Mouse (Mus musculus) neural tube, embryonic 14.5 days (tissue): ENCODE data around the gene Calcrl. TPM values are rescaled to one million over a fixed set of nuclear protein-coding genes. Genes with fewer than 3 reads are reported as not detected.

Experiments
- ATAC-seq: fragments of 200-750 bp; cut with Nextera tagmentation; 2 replicates; pipeline ENCODE4 v1.8.0; 2017; ENCODE audit warnings: low read depth, mild to moderate bottlenecking, moderate TSS enrichment, moderate library complexity
- H3K27ac ChIP-seq: fragments of 300-500 bp; sonication (generic); 2 replicates; pipeline ENCODE4 v1.5.1; 2014; ENCODE audit warnings: low read depth, mild to moderate bottlenecking, control low read depth, low read length, moderate library complexity, mixed read lengths
- H3K27me3 ChIP-seq: fragments of 300-500 bp; sonication (generic); 2 replicates; pipeline ENCODE4 v1.6.1; 2014; ENCODE audit warnings: low read length; ENCODE audit not compliant: control insufficient read depth, insufficient read depth
- H3K36me3 ChIP-seq: fragments of 300-500 bp; sonication (generic); 2 replicates; pipeline ENCODE4 v1.6.1; 2014; ENCODE audit warnings: low read length, mixed read lengths; ENCODE audit not compliant: control insufficient read depth, insufficient read depth
- H3K4me1 ChIP-seq: fragments of 300-500 bp; sonication (generic); 2 replicates; pipeline ENCODE4 v1.6.1; 2014; ENCODE audit warnings: low read length; ENCODE audit not compliant: control insufficient read depth, insufficient read depth
- H3K4me2 ChIP-seq: fragments of 300-500 bp; sonication (generic); 2 replicates; pipeline ENCODE4 v1.6.1; 2014; ENCODE audit warnings: mild to moderate bottlenecking, low read depth, low read length, control low read depth
- H3K4me3 ChIP-seq: fragments of 300-500 bp; sonication (generic); 2 replicates; pipeline ENCODE4 v1.5.1; 2014; ENCODE audit warnings: low read depth, low read length, control low read depth, mixed read lengths
- H3K9ac ChIP-seq: fragments of 300-500 bp; sonication (generic); replicated peaks from 2 replicates; pipeline ENCODE4 v1.6.1; 2014; ENCODE audit warnings: low read depth, mild to moderate bottlenecking, control low read depth, low read length, mixed read lengths
- H3K9me3 ChIP-seq: fragments of 300-500 bp; sonication (generic); 2 replicates; pipeline ENCODE4 v1.6.1; 2016; ENCODE audit warnings: low read length; ENCODE audit not compliant: control insufficient read depth
- WGBS: fragments of 180-500 bp; shearing (Covaris S2); extraction: QIAGEN DNeasy Blood & Tissue Kit; methylation state at CpG from one replicate; pipeline ENCODE4 v1.1.7; 2014; 5-methylcytosine and 5-hydroxymethylcytosine counted together
- polyA plus RNA-seq: library from polyadenylated mRNA; unstranded; fragments of >200 nt; fragmentation: Nextera tagmentation; extraction: Ambion mirVana; gene quantifications from 2 replicates; pipeline ENCODE4 v1.2.1, GENCODE M21; 2014

Gene Calcrl
- polyA plus RNA-seq, 1 experiment from 2014 or later, result 28.4 TPM

DNA sequence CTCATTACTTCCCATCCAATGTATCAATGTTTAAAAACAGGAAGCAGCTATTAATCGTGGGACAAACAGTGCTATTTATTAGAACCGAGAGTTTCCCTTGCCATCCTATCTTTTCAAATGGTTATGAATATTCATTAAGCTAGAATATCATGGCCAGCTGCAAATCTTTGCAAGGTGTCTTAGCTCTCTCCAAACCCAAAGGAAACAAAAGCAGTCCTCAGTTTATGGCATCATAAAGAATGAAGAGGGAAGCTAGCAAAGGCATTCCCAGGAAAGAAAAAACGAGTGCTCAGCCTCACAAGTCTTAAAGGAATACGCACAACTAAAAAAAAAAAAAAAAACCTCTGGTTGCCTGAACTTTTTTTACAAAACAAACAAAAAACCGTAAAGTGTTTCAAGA, 128.7 kb downstream of the Calcrl start:
- no peak overlapping the region for H3K4me2 ChIP-seq
- WGBS, result 6% methylated on average over 5 of the region's 5 CpGs
- H3K36me3 ChIP-seq, result no peaks in the 10 kb centered on the region
- H3K27ac ChIP-seq, result no peak overlapping the region
- H3K9me3 ChIP-seq, result no peaks in the 10 kb centered on the region
- H3K4me1 ChIP-seq, result no peaks in the 10 kb centered on the region
- H3K4me3 ChIP-seq, result no peak overlapping the region
- peak; percentile 65; the same call in 1 of the 2 replicates for ATAC-seq
- no peaks in the 10 kb centered on the region for H3K27me3 ChIP-seq
- H3K9ac ChIP-seq, result no peak overlapping the region

DNA sequence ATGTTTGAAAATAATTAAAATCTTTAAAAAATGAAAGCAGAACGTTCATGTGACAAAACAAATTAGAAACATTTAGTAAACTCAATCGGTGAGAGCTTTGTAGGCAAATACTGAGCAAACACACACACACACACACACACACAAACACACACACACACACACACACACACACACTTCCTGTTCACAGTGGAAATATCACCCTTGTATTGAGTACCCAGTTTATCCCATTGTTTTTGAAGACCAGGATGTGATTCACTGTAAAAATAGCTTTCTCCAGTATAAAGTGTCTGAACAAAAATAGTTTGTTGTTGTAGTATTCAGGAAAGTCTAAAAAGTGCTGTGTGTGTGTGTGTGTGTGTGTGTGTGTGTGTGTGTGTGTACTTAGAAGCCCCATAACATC, 130.1 kb downstream of the Calcrl start:
- no peak overlapping the region for H3K4me2 ChIP-seq
- H3K4me1 ChIP-seq, result no peaks in the 10 kb centered on the region
- H3K27ac ChIP-seq, result no peak overlapping the region
- no peak overlapping the region for H3K4me3 ChIP-seq
- H3K9ac ChIP-seq, result no peak overlapping the region
- no peaks in the 10 kb centered on the region for H3K36me3 ChIP-seq
- no peak for ATAC-seq
- no peaks in the 10 kb centered on the region for H3K9me3 ChIP-seq
- WGBS, result 82% methylated on average over 2 of the region's 2 CpGs
- H3K27me3 ChIP-seq, result no peaks in the 10 kb centered on the region

GRCm38 (mm10) chr2:84294611-84295010, 130.6 kb downstream of the Calcrl start:
- no peak for ATAC-seq
- WGBS, result 47% methylated on average over 2 of the region's 2 CpGs

DNA sequence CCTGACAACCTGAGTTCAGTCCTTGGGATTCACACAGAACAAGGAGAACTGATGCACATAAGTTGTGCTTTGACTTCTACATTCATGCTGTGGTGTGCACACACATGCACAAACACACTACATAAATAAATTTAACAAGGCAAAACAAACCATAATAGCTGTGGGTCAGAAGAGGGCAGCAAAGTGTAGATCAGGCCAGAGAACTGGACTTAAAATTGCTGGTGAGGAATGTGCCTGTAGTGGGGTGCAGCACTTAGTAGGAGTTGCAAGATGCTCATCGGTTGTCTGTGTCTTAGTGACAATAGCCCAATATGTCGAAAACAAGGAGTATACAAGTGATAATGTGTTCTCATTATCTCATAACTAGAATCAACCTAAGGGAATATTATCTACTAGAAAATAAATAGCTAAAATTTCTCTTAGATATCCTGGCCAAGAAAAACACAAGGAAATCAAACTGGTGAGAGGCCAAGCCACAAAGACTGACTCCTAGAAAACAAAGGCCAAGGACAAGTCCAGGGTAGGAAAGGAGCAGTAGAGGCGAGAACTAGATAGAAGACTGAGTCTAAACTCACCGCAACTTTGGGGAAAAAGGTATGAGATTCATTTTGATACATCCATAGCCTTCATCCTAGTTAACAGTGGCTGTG, 132.7 kb downstream of the Calcrl start:
- H3K4me3 ChIP-seq, result no peak overlapping the region
- H3K9me3 ChIP-seq, result no peaks in the 10 kb centered on the region
- H3K36me3 ChIP-seq, result no peaks in the 10 kb centered on the region
- H3K9ac ChIP-seq, result no peak overlapping the region
- ATAC-seq, result no peak
- no peaks in the 10 kb centered on the region for H3K4me1 ChIP-seq
- H3K27ac ChIP-seq, result no peak overlapping the region
- H3K27me3 ChIP-seq, result no peaks in the 10 kb centered on the region
- 86% methylated on average over 4 of the region's 4 CpGs for WGBS
- no peak overlapping the region for H3K4me2 ChIP-seq

More at GRCm38 (mm10) chr2:84294611-84295010, 130.6 kb downstream of the Calcrl start:
- no peak overlapping the region for H3K27ac ChIP-seq
- H3K9me3 ChIP-seq, result no peaks in the 10 kb centered on the region
- no peaks in the 10 kb centered on the region for H3K27me3 ChIP-seq
- no peaks in the 10 kb centered on the region for H3K4me1 ChIP-seq
- H3K36me3 ChIP-seq, result no peaks in the 10 kb centered on the region
- no peak overlapping the region for H3K4me3 ChIP-seq
- H3K9ac ChIP-seq, result no peak overlapping the region
- H3K4me2 ChIP-seq, result no peak overlapping the region

DNA sequence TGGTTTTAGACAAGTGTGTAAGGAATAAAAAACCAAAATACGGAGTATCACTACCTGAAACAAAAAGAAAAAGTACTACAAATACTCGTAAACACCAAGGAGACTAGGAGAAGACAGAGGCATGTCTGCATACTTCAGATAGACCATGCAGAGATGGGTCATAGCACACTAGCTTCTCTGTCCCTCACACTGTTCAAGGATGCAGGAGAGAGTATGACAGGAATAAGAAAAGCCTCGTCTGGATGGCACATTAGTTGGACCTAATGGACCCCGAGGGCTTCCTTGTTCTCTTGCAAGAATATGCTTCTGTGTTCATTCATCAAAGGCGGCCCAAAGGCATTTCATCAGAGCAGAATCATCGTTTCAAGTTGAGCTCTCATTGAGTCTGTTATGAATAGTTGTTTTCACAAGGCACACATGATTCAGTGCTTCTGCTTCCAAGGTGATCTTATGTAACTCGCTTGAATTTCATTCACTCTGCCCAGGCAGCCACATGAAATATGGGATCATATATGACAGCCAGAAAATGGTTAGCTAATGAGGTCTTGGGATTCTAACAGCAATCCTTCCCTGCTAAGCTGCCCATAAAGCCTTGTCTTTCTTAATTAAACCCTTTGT, 136.2 kb downstream of the Calcrl start:
- no peak for ATAC-seq
- 43% methylated on average over 7 of the region's 7 CpGs for WGBS

More for the DNA sequence above, 136.2 kb downstream of the Calcrl start:
- no peak overlapping the region for H3K27ac ChIP-seq
- H3K36me3 ChIP-seq, result no peaks in the 10 kb centered on the region
- no peaks in the 10 kb centered on the region for H3K9me3 ChIP-seq
- no peaks in the 10 kb centered on the region for H3K4me1 ChIP-seq
- no peaks in the 10 kb centered on the region for H3K27me3 ChIP-seq
- no peak overlapping the region for H3K9ac ChIP-seq
- H3K4me3 ChIP-seq, result no peak overlapping the region
- no peak overlapping the region for H3K4me2 ChIP-seq

Other genes starting within 250 kb of the Calcrl start
- gene Tfpi, start 51.4 kb upstream of the Calcrl start, polyA plus RNA-seq, result 4.5 and 25.3 TPM in 2 replicates
- gene Ctnnd1, start 225.4 kb upstream of the Calcrl start, polyA plus RNA-seq, result 30.1 and 40.4 TPM in 2 replicates
- gene Btbd18, start 233.7 kb upstream of the Calcrl start, polyA plus RNA-seq, result 0.24 and 0.44 TPM in 2 replicates
- gene Selenoh, start 245.4 kb upstream of the Calcrl start, polyA plus RNA-seq, result 163 and 181 TPM in 2 replicates